ENCODE assay signal across 9 mouse cellular contexts in the genomic region with DNA sequence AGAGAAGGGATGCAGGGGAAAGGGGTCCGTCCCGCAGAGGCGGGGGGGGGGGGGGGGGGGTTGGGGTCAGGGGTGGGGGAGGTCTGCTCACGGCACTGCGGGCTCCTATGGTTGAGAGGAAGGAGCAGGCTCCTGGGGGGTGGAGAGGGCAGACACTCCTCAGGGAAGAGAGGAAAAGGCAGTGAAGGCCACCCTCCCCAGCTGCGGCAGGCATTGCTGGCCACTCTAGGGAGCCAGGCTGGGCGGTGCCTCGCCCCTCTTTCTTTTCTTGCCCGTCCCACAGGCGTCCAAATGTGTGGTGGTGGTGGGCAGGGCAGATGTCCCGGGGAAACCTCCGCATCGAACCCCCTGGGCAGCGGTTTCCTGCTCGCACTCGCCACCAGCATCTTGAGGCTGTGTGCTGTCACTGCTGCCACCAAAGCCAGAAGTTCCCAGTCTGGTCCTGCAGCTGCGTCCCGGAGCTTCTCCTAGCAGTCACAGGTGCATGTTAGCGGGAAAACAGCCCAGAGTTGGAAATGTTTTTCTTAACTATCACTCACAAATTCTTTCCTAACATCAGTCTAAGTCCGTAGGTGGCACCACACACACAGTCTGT.
A peak's percentile ranks its signal among the peaks of the same experiment; 100 is the strongest.
DNase-seq lines count a peak whose midpoint lies in the region; ATAC-seq and TF ChIP-seq lines count a peak whose summit lies in the region.
"Had no signal": no experiment of that assay in that cellular context is flagged by ENCODE, and none has a peak within 500 bp of the region (broad histone marks: within the 10 kb centered on the region; RNA-seq: fewer than 3 reads in every experiment).

No protein-coding gene starts in this region.

- H3K36me3 ChIP-seq in forebrain, embryonic 12.5 days (replicated peaks) = no peaks in the 10 kb centered on the region
- H3K36me3 ChIP-seq in limb, embryonic 10.5 days = no peaks in the 10 kb centered on the region

- H3K27ac ChIP-seq in left cerebral cortex, adult 2 months = no peak overlapping the region
- no peak overlapping the region for H3K27ac ChIP-seq in forebrain, embryonic 12.5 days
- no peak overlapping the region for H3K27ac ChIP-seq in limb, embryonic 10.5 days

- no peaks in the 10 kb centered on the region for H3K27me3 ChIP-seq in forebrain, embryonic 12.5 days
- no peaks in the 10 kb centered on the region for H3K27me3 ChIP-seq in limb, embryonic 10.5 days (ENCODE audit: low read depth, poor library complexity, severe bottlenecking)
- H3K27me3 ChIP-seq: Patski had no signal

- DNase-seq in left cerebral cortex, adult 2 months (ENCODE audit: extremely low spot score in 1 of 2, low spot score in 2 of 2) = no peak
- no peak for DNase-seq in left cerebral cortex, adult 11 months (ENCODE audit: low spot score)
- no peak for DNase-seq in limb, embryonic 10.5 days (ENCODE audit: low spot score)
- peak; percentile 25 for DNase-seq in retina, embryonic 14.5 days (ENCODE audit: low spot score)
- DNase-seq in layer of hippocampus, postnatal 36 days = no peak
- no peak for DNase-seq in gastrocnemius, postnatal 36 days
- DNase-seq: cerebellum, postnatal 36 days had no signal

- peaks cover 6% of the 10 kb centered on the region; the same call in 1 of the 2 replicates for H3K4me1 ChIP-seq in forebrain, embryonic 12.5 days
- peaks cover 6% of the 10 kb centered on the region; the same call in 1 of the 2 replicates for H3K4me1 ChIP-seq in limb, embryonic 10.5 days

- peak overlapping the region; percentile 52 for H3K4me2 ChIP-seq in forebrain, embryonic 12.5 days

- H3K9ac ChIP-seq in forebrain, embryonic 12.5 days = peak overlapping the region; percentile 12; the same call in 1 of the 2 replicates

- WGBS in forebrain, embryonic 12.5 days = 12% methylated on average over 11 of the region's 20 CpGs
- WGBS in limb, embryonic 10.5 days = 15% methylated on average over 17 of the region's 20 CpGs

- H3K9me3 ChIP-seq in forebrain, embryonic 12.5 days = no peaks in the 10 kb centered on the region
- H3K9me3 ChIP-seq in limb, embryonic 10.5 days (replicated peaks) = no peaks in the 10 kb centered on the region

- intact Hi-C loops in left cerebral cortex, adult 2 months (cut with DNase I) = no loop called here
- intact Hi-C loops in gastrocnemius, postnatal 36 days (cut with DNase I) = no loop called here

- 0 out of 2 replicates have a peak, but pooled peaks have one; percentile 14 for ATAC-seq in forebrain, embryonic 12.5 days (ENCODE audit: low FRiP score)
- ATAC-seq: Patski had no signal

- no peak for TF ChIP-seq CTCF in left cerebral cortex, adult 2 months (IDR thresholded peaks at IDR 0.05)

- H3K4me3 ChIP-seq in left cerebral cortex, adult 2 months = peak overlapping the region; percentile 37
- peak overlapping the region; percentile 25 for H3K4me3 ChIP-seq in forebrain, embryonic 12.5 days (replicated peaks)
- H3K4me3 ChIP-seq in limb, embryonic 10.5 days = peak overlapping the region; percentile 40
